Mouse (Mus musculus) spleen, adult 2 months (tissue): ENCODE measurements around the gene Apopt1.

Experiments
- CTCF ChIP-seq: fragments of 200-500 bp; IDR thresholded peaks from 2 replicates; pipeline ENCODE4 v1.5.1; 2011; ENCODE audit warnings: mild to moderate bottlenecking, inconsistent platforms; ENCODE audit not compliant: insufficient read depth, insufficient read length, insufficient replicate concordance; ENCODE audit errors: extremely low read depth
- POLR2A ChIP-seq: fragments of 200-500 bp; IDR thresholded peaks from 2 replicates; pipeline ENCODE4 v1.6.1; 2011; ENCODE audit warnings: low read depth, low read length, inconsistent platforms

DNA sequence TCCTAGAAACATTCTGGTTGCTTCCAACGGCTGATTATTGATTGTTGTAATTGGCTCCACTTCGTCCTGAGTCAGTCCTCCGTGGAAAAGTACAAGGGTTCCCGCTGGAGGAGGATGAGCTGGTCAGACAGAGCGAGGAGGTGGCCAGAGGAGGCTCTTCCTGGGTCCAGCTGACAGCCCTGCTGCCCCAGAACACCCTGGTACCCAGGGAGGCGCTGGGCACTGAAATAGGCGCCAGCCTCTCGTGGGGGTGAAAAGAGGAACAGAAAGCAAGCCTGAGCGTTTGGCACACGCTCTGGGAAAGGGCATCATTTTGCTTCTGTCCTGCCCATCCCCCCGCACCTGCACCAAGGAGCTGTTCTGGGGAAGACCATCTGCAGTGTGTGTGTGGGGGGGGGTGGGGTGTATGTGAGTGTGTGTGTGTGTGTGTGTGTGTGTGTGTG, 30.9 kb downstream of the Apopt1 start:
- TF ChIP-seq POLR2A: no peak
- TF ChIP-seq CTCF: no peak
